In genomic region chr17:26933419-26933818, GRCm38 (mm10) we compare ENCODE assay signal across 8 mouse cellular contexts. TPM values are rescaled to one million over a fixed set of nuclear protein-coding genes. Genes with fewer than 3 reads are reported as not detected.
A peak's percentile ranks its signal among the peaks of the same experiment; 100 is the strongest.
DNase-seq lines count a peak whose midpoint lies in the region; ATAC-seq and TF ChIP-seq lines count a peak whose summit lies in the region.

No protein-coding gene starts in this region.

- DNase-seq in heart, adult 18-20 months = no peak
- no peak for DNase-seq in ES-E14 (ENCODE audit: low read depth, low spot score)
- no peak for DNase-seq in hindbrain, embryonic 10.5 days (ENCODE audit: low spot score)
- DNase-seq in cerebellum, postnatal 10 days = no peak
- DNase-seq in right cerebral cortex, adult 18-20 months = no peak

- H3K27me3 ChIP-seq in heart, embryonic 14.5 days (ENCODE audit: control insufficient read depth, insufficient read depth, low read length) = no peaks in the 10 kb centered on the region
- no peaks in the 10 kb centered on the region for H3K27me3 ChIP-seq in hindbrain, embryonic 10.5 days (ENCODE audit: insufficient read depth, poor library complexity, severe bottlenecking)

- H3K4me3 ChIP-seq in heart, embryonic 14.5 days (ENCODE audit: control insufficient read depth in 1 of 2, insufficient read depth in 1 of 2, low read depth in 1 of 2, low read length in 2 of 2) = peak overlapping the region; percentile 57
- H3K4me3 ChIP-seq in ES-E14 (ENCODE audit: insufficient read depth in 1 of 2, low read depth in 1 of 2, low read length in 2 of 2, poor library complexity in 1 of 2, severe bottlenecking in 1 of 2) (peak overlapping the region; percentile 59 to 79), macrophage (ENCODE audit: inconsistent target) (peak overlapping the region; percentile 62)
- peak overlapping the region; percentile 71 for H3K4me3 ChIP-seq in hindbrain, embryonic 10.5 days

- no peaks in the 10 kb centered on the region for H3K9me3 ChIP-seq in heart, embryonic 14.5 days (ENCODE audit: control insufficient read depth, low read length)
- no peaks in the 10 kb centered on the region for H3K9me3 ChIP-seq in ES-E14 (ENCODE audit: control insufficient read depth, insufficient read depth, low read depth, low read length)
- no peaks in the 10 kb centered on the region for H3K9me3 ChIP-seq in hindbrain, embryonic 10.5 days

- peaks cover 65% of the 10 kb centered on the region for H3K36me3 ChIP-seq in heart, embryonic 14.5 days (ENCODE audit: control insufficient read depth, insufficient read depth, low read length)
- peaks cover 44% of the 10 kb centered on the region for H3K36me3 ChIP-seq in ES-E14 (ENCODE audit: control insufficient read depth, insufficient read depth, low read length, poor library complexity, severe bottlenecking)
- H3K36me3 ChIP-seq in hindbrain, embryonic 10.5 days = peaks cover 72% of the 10 kb centered on the region
- H3K36me3 ChIP-seq in macrophage (ENCODE audit: inconsistent target) = peaks cover 11% of the 10 kb centered on the region; the same call in 1 of the 2 replicates

- peak; percentile 14; the same call in 1 of the 2 replicates for ATAC-seq in heart, embryonic 14.5 days (ENCODE audit: insufficient number of reproducible peaks, insufficient read depth, low FRiP score, low read depth)
- no peak; the same call in 1 of the 2 replicates for ATAC-seq in granulocyte monocyte progenitor cell, adult 5-6 weeks (replicated peaks; ENCODE audit: poor library complexity, severe bottlenecking)

- H3K4me1 ChIP-seq in heart, embryonic 14.5 days (ENCODE audit: control insufficient read depth in 2 of 2, insufficient read depth in 2 of 2, low read length in 2 of 2) = peaks cover 8 to 19% of the 10 kb centered on the region in 2 experiments; a peak in 3 of 4 replicates
- peaks cover 7 to 10% of the 10 kb centered on the region in 2 experiments; a peak in 2 of 4 replicates for H3K4me1 ChIP-seq in ES-E14 (ENCODE audit: control insufficient read depth in 2 of 2, insufficient read depth in 2 of 2, low read length in 2 of 2, poor library complexity in 1 of 2)
- H3K4me1 ChIP-seq in hindbrain, embryonic 10.5 days (replicated peaks) = peaks cover 41% of the 10 kb centered on the region

- 3% methylated on average over 13 of the region's 13 CpGs for WGBS in heart, embryonic 14.5 days
- 10% methylated on average over 13 of the region's 13 CpGs for WGBS in hindbrain, embryonic 10.5 days
- WGBS in macrophage (ENCODE audit: missing documents) = 3% methylated on average over 13 of the region's 13 CpGs

- in situ Hi-C loops in ES-E14 (cut with MboI; ENCODE audit: low sequenced_read_pairs in 2 of 2, unreplicated experiment in 2 of 2) = no loop called here

- peaks cover 29% of the 10 kb centered on the region for H3K79me2 ChIP-seq in macrophage (ENCODE audit: inconsistent target)

- H3K9ac ChIP-seq in heart, embryonic 14.5 days (ENCODE audit: low read length) = peak overlapping the region; percentile 83
- H3K9ac ChIP-seq in ES-E14 (ENCODE audit: insufficient read depth, low read depth, low read length, poor library complexity, severe bottlenecking) = peak overlapping the region; percentile 41

- H3K27ac ChIP-seq in heart, embryonic 14.5 days (replicated peaks in 1 of 2; ENCODE audit: control insufficient read depth in 1 of 2, insufficient read depth in 1 of 2, low read depth in 2 of 2, low read length in 2 of 2) = peak overlapping the region; percentile 52 to 75
- no peak overlapping the region for H3K27ac ChIP-seq in ES-E14 (ENCODE audit: insufficient read depth, low read depth, low read length, poor library complexity, severe bottlenecking)
- peak overlapping the region; percentile 90 for H3K27ac ChIP-seq in hindbrain, embryonic 10.5 days
- peak overlapping the region; percentile 52 for H3K27ac ChIP-seq in macrophage

- peak overlapping the region; percentile 86 for H3K4me2 ChIP-seq in heart, embryonic 14.5 days (ENCODE audit: low read length)

TF ChIP-seq in ES-E14, 5 proteins besides CTCF, POLR2A, EP300 and RAD21:
- TF ChIP-seq ZC3H11A (IDR thresholded peaks at IDR 0.05; ENCODE audit: borderline replicate concordance, low read depth, low read length) (no peak), MAFK (IDR thresholded peaks at IDR 0.05; ENCODE audit: insufficient read depth, low read depth, low read length) (no peak), HCFC1 (IDR thresholded peaks at IDR 0.05; ENCODE audit: borderline replicate concordance, insufficient read depth, low read length) (no peak), CHD2 (IDR thresholded peaks at IDR 0.05; ENCODE audit: low read depth, low read length) (no peak), ZNF384 (IDR thresholded peaks at IDR 0.05; ENCODE audit: low read depth, low read length) (no peak)

RNA-seq across cellular contexts. Expression of gene Phf1, which starts 0.6 kb away (rescaled TPM):
- 5.2 and 8.0 TPM in 2 replicates for polyA plus RNA-seq in heart, embryonic 14.5 days (2014; fragmentation: Nextera tagmentation; extraction: Ambion mirVana)
- 10 to 100 TPM; 15.3 to 16.5 TPM for total RNA-seq in heart, adult 18-20 months (2021)
- 9.4 and 13.3 TPM in 2 replicates for total RNA-seq in ES-E14 (2012; rRNA removed)
- polyA plus RNA-seq in hindbrain, embryonic 10.5 days (2016; fragmentation: Nextera tagmentation; extraction: Ambion mirVana) = 4.5 and 8.2 TPM in 2 replicates
- 10 to 100 TPM; 24.9 to 99.8 (median 44.7) TPM for total RNA-seq in macrophage (2018; cell fraction: chromatin; rRNA removed)
- 10 to 100 TPM in 10 of 26 experiments, 1 to 10 TPM in 16; 6.5 to 12.8 (median 9.1) TPM for total RNA-seq in macrophage (2018; cell fraction: cytosol; rRNA removed)
- 10 to 100 TPM; 13.6 to 53.0 (median 27.4) TPM for total RNA-seq in macrophage (2018; cell fraction: nucleus; rRNA removed)
- polyA plus RNA-seq in macrophage (2018) = 5.3 to 13.1 TPM (median 7.6 TPM) in 3 replicates
- total RNA-seq in granulocyte monocyte progenitor cell, adult 5-6 weeks (2014; fragmentation: Nextera tagmentation) = 3.4 and 9.3 TPM in 2 replicates
- 1.4 and 2.1 TPM in 2 replicates for total RNA-seq in granulocyte monocyte progenitor cell, adult 5-6 weeks (2017)

RNA-seq across cellular contexts. Expression of gene Cuta, which starts 6.0 kb away (rescaled TPM):
- polyA plus RNA-seq in heart, embryonic 14.5 days (2014; fragmentation: Nextera tagmentation; extraction: Ambion mirVana) = 156 and 173 TPM in 2 replicates
- 100 to 1,000 TPM in 1 of 2 experiments, 10 to 100 TPM in 1; 93.2 to 100 TPM for total RNA-seq in heart, adult 18-20 months (2021)
- total RNA-seq in ES-E14 (2012; rRNA removed) = 43.0 and 60.0 TPM in 2 replicates
- polyA plus RNA-seq in hindbrain, embryonic 10.5 days (2016; fragmentation: Nextera tagmentation; extraction: Ambion mirVana) = 186 and 189 TPM in 2 replicates
- 10 to 100 TPM in 16 of 26 experiments, 1 to 10 TPM in 10; 4.2 to 40.7 (median 14.2) TPM for total RNA-seq in macrophage (2018; cell fraction: chromatin; rRNA removed)
- 100 to 1,000 TPM in 9 of 26 experiments, 10 to 100 TPM in 17; 80.8 to 134 (median 92.3) TPM for total RNA-seq in macrophage (2018; cell fraction: cytosol; rRNA removed)
- 10 to 100 TPM; 14.2 to 93.0 (median 41.5) TPM for total RNA-seq in macrophage (2018; cell fraction: nucleus; rRNA removed)
- polyA plus RNA-seq in macrophage (2018) = 40.7 to 118 TPM (median 91.4 TPM) in 3 replicates
- 226 and 256 TPM in 2 replicates for total RNA-seq in granulocyte monocyte progenitor cell, adult 5-6 weeks (2014; fragmentation: Nextera tagmentation)
- 47.5 and 60.5 TPM in 2 replicates for total RNA-seq in granulocyte monocyte progenitor cell, adult 5-6 weeks (2017)

RNA-seq across cellular contexts. Expression of gene Syngap1, which starts 7.6 kb away (rescaled TPM):
- polyA plus RNA-seq in heart, embryonic 14.5 days (2014; fragmentation: Nextera tagmentation; extraction: Ambion mirVana) = 1.5 TPM in 2 replicates
- 1 to 10 TPM; 3.6 to 5.5 TPM for total RNA-seq in heart, adult 18-20 months (2021)
- total RNA-seq in ES-E14 (2012; rRNA removed) = 6.6 and 10.3 TPM in 2 replicates
- polyA plus RNA-seq in hindbrain, embryonic 10.5 days (2016; fragmentation: Nextera tagmentation; extraction: Ambion mirVana) = 2.0 TPM in 2 replicates
- total RNA-seq in macrophage (2018; cell fraction: chromatin; rRNA removed) = 1 to 10 TPM; 1.8 to 8.5 (median 5.6) TPM
- total RNA-seq in macrophage (2018; cell fraction: cytosol; rRNA removed) = 1 to 10 TPM in 5 of 26 experiments, under 1 TPM in 21; 0.39 to 1.7 (median 0.73) TPM
- total RNA-seq in macrophage (2018; cell fraction: nucleus; rRNA removed) = 1 to 10 TPM in 25 of 26 experiments, under 1 TPM in 1; 0.58 to 6.1 (median 3.0) TPM
- 0.32 to 1.8 TPM (median 0.85 TPM) in 3 replicates for polyA plus RNA-seq in macrophage (2018)
- total RNA-seq in granulocyte monocyte progenitor cell, adult 5-6 weeks (2014; fragmentation: Nextera tagmentation) = 7.2 and 10.1 TPM in 2 replicates
- total RNA-seq in granulocyte monocyte progenitor cell, adult 5-6 weeks (2017) = 0.31 and 0.69 TPM in 2 replicates

RNA-seq across cellular contexts. Expression of gene Kifc5b, which starts 16.5 kb away (rescaled TPM):
- polyA plus RNA-seq in heart, embryonic 14.5 days (2014; fragmentation: Nextera tagmentation; extraction: Ambion mirVana) = 4.2 and 5.0 TPM in 2 replicates
- 1 to 10 TPM in 1 of 2 experiments, under 1 TPM in 1; 0.37 to 1.1 TPM for total RNA-seq in heart, adult 18-20 months (2021)
- total RNA-seq in ES-E14 (2012; rRNA removed) = 52.5 and 83.4 TPM in 2 replicates
- polyA plus RNA-seq in hindbrain, embryonic 10.5 days (2016; fragmentation: Nextera tagmentation; extraction: Ambion mirVana) = 9.2 and 12.0 TPM in 2 replicates
- 10 to 100 TPM in 5 of 26 experiments, 1 to 10 TPM in 19, under 1 TPM in 2; 0.55 to 24.8 (median 4.0) TPM for total RNA-seq in macrophage (2018; cell fraction: chromatin; rRNA removed)
- total RNA-seq in macrophage (2018; cell fraction: cytosol; rRNA removed) = 1 to 10 TPM in 10 of 26 experiments, under 1 TPM in 16; 0.10 to 1.6 (median 0.82) TPM
- total RNA-seq in macrophage (2018; cell fraction: nucleus; rRNA removed) = 10 to 100 TPM in 1 of 26 experiments, 1 to 10 TPM in 18, under 1 TPM in 7; 0.63 to 12.7 (median 2.0) TPM
- polyA plus RNA-seq in macrophage (2018) = 0.69 to 1.8 TPM (median 0.74 TPM) in 3 replicates
- 6.0 and 6.2 TPM in 2 replicates for total RNA-seq in granulocyte monocyte progenitor cell, adult 5-6 weeks (2014; fragmentation: Nextera tagmentation)
- total RNA-seq in granulocyte monocyte progenitor cell, adult 5-6 weeks (2017) = 8.7 and 12.6 TPM in 2 replicates

RNA-seq across cellular contexts. Expression of gene Zbtb9, which starts 39.5 kb away (rescaled TPM):
- polyA plus RNA-seq in heart, embryonic 14.5 days (2014; fragmentation: Nextera tagmentation; extraction: Ambion mirVana) = 6.8 TPM in 2 replicates
- total RNA-seq in heart, adult 18-20 months (2021) = 1 to 10 TPM; 2.6 to 3.7 TPM
- total RNA-seq in ES-E14 (2012; rRNA removed) = 6.7 and 8.2 TPM in 2 replicates
- 16.5 and 19.9 TPM in 2 replicates for polyA plus RNA-seq in hindbrain, embryonic 10.5 days (2016; fragmentation: Nextera tagmentation; extraction: Ambion mirVana)
- total RNA-seq in macrophage (2018; cell fraction: chromatin; rRNA removed) = 10 to 100 TPM in 12 of 26 experiments, 1 to 10 TPM in 14; 1.9 to 23.0 (median 8.2) TPM
- 10 to 100 TPM in 15 of 26 experiments, 1 to 10 TPM in 11; 5.7 to 13.3 (median 10.6) TPM for total RNA-seq in macrophage (2018; cell fraction: cytosol; rRNA removed)
- total RNA-seq in macrophage (2018; cell fraction: nucleus; rRNA removed) = 10 to 100 TPM in 11 of 26 experiments, 1 to 10 TPM in 15; 3.9 to 27.3 (median 8.4) TPM
- 9.0 to 9.9 TPM (median 9.3 TPM) in 3 replicates for polyA plus RNA-seq in macrophage (2018)
- total RNA-seq in granulocyte monocyte progenitor cell, adult 5-6 weeks (2014; fragmentation: Nextera tagmentation) = 9.4 and 14.4 TPM in 2 replicates
- total RNA-seq in granulocyte monocyte progenitor cell, adult 5-6 weeks (2017) = 14.3 and 17.7 TPM in 2 replicates
